Mouse (Mus musculus): ENCODE measurements around the gene Elavl3. TPM values are rescaled to one million over a fixed set of nuclear protein-coding genes. Genes with fewer than 3 reads are reported as not detected.
"Not testable (repeated sequence)": the region's sequence is repeated elsewhere in the genome, so short reads cannot be mapped to it uniquely, and the experiment has no call there.

Gene Elavl3
- polyA plus RNA-seq, 1 experiment from 2014 or later = 0.14 TPM

DNA sequence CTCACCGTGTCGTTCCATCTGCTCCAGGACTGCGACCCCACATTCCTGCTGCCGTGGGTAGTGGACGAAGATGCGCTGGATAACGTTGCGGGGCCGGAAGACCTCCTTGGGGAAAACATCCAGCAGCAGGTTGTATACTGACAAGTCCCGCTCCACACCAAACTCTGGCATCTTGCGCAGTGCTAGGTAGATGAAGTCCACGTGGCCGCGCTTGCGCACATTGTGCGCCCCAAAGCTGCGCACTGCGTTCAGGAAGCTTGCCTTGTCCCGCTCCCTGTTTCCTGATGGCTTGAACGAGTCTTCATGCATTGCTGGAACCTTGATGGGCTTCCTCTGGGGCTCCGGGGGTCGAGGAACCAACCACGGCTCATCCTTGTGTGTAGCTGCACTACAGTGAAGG, 24.4 kb upstream of the Elavl3 start:
- Histone ChIP-seq H3K4me1 (replicated peaks) (peaks cover 5% of the 10 kb centered on the region; the same call in 1 of the 2 replicates), H3K27me3 (no peaks in the 10 kb centered on the region), H3K9ac (no peak overlapping the region), H3K4me3 (no peak overlapping the region), H3K9me3 (replicated peaks) (no peaks in the 10 kb centered on the region), H3K36me3 (peaks cover 20% of the 10 kb centered on the region; the same call in 1 of the 2 replicates), H3K27ac (no peak overlapping the region), H3K4me2 (no peak overlapping the region)
- 92% methylated on average over 23 of the region's 23 CpGs for WGBS
- no peak for ATAC-seq (replicated peaks; ENCODE audit: insufficient number of reproducible peaks, insufficient read depth, low FRiP score, low read depth)

DNA sequence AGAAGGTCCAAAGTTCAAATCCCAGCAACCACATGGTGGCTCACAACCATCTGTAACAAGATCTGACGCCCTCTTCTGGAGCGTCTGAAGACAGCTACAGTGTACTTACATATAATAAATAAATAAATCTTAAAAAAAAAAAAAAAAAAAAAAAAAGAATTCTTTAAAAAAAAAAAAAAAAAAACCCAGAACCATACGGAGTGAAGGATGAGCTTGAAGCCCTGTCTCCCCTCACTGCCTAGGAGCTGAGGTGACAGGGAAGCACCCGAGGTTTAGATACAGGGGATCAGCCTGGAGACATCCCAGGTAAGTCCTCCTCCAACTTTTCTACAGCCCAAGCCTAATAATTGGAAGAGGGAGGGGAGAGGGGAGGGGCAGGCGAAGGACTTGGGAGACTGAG, 24.0 kb upstream of the Elavl3 start:
- not testable (repeated sequence) for H3K4me2 ChIP-seq; H3K9ac ChIP-seq; H3K9me3 ChIP-seq (replicated peaks); H3K4me3 ChIP-seq; ATAC-seq (replicated peaks; ENCODE audit: insufficient number of reproducible peaks, insufficient read depth, low FRiP score, low read depth); H3K4me1 ChIP-seq (replicated peaks); H3K27ac ChIP-seq; H3K27me3 ChIP-seq
- WGBS = 86% methylated on average over 5 of the region's 5 CpGs
- H3K36me3 ChIP-seq = peaks cover 20% of the 10 kb centered on the region; the same call in 1 of the 2 replicates

DNA sequence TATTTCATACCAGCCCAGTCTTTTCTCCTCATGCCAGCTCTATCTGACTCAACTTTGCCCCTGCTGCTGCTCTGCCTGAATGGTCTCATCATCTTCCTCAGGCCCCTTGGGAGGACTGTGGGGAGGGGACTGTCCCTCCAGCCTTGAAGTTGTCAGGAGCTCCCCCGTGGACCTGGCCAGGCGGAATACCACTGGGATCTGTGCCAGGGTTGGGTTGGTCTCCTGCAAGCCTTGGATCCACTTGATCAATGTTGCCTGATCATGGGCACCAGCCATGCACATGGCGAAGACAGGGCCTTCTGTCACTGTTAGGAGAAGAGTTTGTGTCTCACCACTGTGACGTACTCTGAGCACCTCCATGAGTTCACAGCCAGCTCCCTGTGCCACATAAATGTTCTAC, 20.5 kb upstream of the Elavl3 start:
- Histone ChIP-seq H3K9me3 (replicated peaks) (no peaks in the 10 kb centered on the region), H3K27me3 (no peaks in the 10 kb centered on the region), H3K9ac (no peak overlapping the region), H3K4me2 (no peak overlapping the region), H3K36me3 (peaks cover 29% of the 10 kb centered on the region; the same call in 1 of the 2 replicates), H3K4me3 (no peak overlapping the region), H3K27ac (no peak overlapping the region), H3K4me1 (replicated peaks) (peaks cover 17% of the 10 kb centered on the region)
- WGBS = 93% methylated on average over 4 of the region's 4 CpGs
- no peak for ATAC-seq (replicated peaks; ENCODE audit: insufficient number of reproducible peaks, insufficient read depth, low FRiP score, low read depth)

DNA sequence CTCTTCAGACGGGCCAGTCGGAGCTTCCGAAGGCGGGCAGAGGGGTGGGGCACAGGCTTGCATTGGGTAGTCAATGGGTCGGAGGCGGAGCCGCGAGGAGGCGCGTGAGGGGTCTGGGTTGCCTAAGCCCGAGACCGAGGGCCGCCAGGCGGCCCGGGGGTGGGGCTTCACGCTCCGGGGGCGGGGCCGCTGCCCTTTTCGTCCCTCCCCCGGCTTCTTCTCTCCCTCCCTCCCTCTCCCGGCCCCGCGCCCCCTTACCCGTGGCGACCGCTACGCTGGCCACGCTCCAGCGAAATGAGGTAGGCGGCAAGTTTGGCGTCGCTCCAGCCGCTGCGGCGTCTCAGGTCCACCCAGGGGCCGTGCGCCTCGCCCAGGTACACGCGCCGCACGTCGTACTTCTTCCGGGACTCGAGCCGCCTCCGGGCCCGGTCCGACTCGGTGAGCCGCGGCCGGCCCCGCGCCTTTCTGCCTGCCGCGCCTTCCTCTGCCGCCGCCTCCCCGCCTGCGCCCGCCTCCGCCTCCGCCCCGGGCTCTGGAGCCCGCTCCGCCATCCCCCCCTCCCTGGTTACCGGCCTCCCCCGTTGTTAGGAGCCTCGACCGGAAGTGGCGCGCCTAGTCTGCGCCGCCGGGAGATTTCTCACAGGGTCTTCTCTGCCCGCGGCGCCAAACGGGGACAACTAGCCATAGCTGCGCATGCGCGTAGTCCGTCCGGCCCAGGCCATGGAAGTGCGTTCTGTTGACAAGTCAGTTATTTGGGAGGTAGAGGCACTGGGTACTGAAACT, 19.2 kb upstream of the Elavl3 start, which contains the start of the genes Gm49318 and Zfp653:
Gm49318 (minus strand) TSS at position 469 of the 783 bp plus-strand sequence.
Zfp653 (minus strand) TSS at position 586 of the 783 bp plus-strand sequence.
- WGBS = under 1% methylated on average over 84 of the region's 87 CpGs
- peak within 1 kb of the TSS; percentile 90 for H3K4me3 ChIP-seq
- H3K9me3 ChIP-seq (replicated peaks) = no peaks in the 10 kb centered on the region
- ATAC-seq (replicated peaks; ENCODE audit: insufficient number of reproducible peaks, insufficient read depth, low FRiP score, low read depth) = peak; percentile 96
- H3K27me3 ChIP-seq = no peaks in the 10 kb centered on the region
- H3K4me2 ChIP-seq = peak within 1 kb of the TSS; percentile 70
- H3K36me3 ChIP-seq = peaks cover 21% of the 10 kb centered on the region; the same call in 1 of the 2 replicates
- H3K9ac ChIP-seq = peak within 1 kb of the TSS; percentile 91
- peak within 1 kb of the TSS; percentile 100 for H3K27ac ChIP-seq
- H3K4me1 ChIP-seq (replicated peaks) = peaks cover 17% of the 10 kb centered on the region

DNA sequence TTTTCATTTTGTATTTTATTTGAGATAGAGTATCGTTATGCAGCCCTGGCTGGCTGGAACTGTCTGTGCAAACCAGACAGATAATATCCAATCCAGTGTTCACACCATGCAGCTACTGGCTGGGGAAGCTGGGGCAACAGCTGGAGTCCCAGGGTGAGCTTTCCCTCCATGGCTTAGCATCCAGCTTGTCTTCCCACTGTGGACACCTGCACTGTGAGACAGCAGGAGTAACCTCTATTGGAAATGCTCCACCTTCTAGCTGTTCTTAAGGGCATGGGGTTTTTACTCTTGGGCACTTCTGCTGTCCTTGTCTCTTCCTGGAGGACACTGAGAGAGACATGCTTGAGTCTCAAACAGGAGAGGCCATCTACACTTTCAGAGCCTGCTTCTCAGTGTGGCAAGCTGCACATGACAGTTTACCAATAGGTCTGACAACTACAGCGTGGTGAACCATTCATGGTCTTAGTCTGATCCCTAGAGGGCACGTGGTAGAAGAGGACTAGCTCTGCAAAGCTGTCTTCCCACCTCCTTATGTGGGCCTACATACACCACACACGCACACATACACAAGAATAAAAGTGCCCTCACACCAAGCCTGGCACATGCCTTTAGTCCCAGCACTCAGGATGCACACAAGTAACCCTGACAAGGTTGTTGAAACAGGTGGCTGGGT, 18.2 kb upstream of the Elavl3 start:
- H3K9me3 ChIP-seq (replicated peaks) = no peaks in the 10 kb centered on the region
- peak overlapping the region; percentile 91 for H3K9ac ChIP-seq
- ATAC-seq (replicated peaks; ENCODE audit: insufficient number of reproducible peaks, insufficient read depth, low FRiP score, low read depth) = no peak
- H3K4me1 ChIP-seq (replicated peaks) = peaks cover 17% of the 10 kb centered on the region
- H3K27me3 ChIP-seq = no peaks in the 10 kb centered on the region
- WGBS = 66% methylated on average over 4 of the region's 4 CpGs
- H3K27ac ChIP-seq = peak overlapping the region; percentile 100
- H3K4me3 ChIP-seq = peak overlapping the region; percentile 90
- peaks cover 28% of the 10 kb centered on the region for H3K36me3 ChIP-seq
- H3K4me2 ChIP-seq = peak overlapping the region; percentile 70

DNA sequence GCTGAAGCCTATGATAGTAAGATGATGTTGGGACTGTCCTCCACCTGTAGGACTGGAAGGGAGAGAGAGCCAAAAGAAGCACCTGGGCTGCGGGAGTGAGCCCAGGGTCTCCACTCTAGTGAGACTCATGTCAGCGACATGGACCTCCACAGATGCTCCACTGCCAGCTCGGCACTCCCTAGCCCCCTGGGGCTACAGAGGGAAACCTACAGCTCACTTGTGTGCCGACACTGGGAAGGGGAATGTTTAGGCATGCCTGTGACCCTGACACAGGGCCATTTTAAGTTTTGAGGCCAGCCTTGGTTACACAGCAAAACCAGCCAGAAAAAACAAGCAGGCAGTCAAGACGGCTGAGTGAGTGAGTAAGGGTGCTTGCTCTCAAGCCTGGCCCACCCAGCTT, 15.4 kb upstream of the Elavl3 start:
- no peaks in the 10 kb centered on the region for H3K9me3 ChIP-seq (replicated peaks)
- peaks cover 17% of the 10 kb centered on the region for H3K4me1 ChIP-seq (replicated peaks)
- H3K36me3 ChIP-seq = peaks cover 30% of the 10 kb centered on the region
- H3K4me2 ChIP-seq = no peak overlapping the region
- H3K9ac ChIP-seq = no peak overlapping the region
- no peak for ATAC-seq (replicated peaks; ENCODE audit: insufficient number of reproducible peaks, insufficient read depth, low FRiP score, low read depth)
- H3K27ac ChIP-seq = no peak overlapping the region
- H3K27me3 ChIP-seq = no peaks in the 10 kb centered on the region
- WGBS = 78% methylated on average over 5 of the region's 5 CpGs
- no peak overlapping the region for H3K4me3 ChIP-seq

DNA sequence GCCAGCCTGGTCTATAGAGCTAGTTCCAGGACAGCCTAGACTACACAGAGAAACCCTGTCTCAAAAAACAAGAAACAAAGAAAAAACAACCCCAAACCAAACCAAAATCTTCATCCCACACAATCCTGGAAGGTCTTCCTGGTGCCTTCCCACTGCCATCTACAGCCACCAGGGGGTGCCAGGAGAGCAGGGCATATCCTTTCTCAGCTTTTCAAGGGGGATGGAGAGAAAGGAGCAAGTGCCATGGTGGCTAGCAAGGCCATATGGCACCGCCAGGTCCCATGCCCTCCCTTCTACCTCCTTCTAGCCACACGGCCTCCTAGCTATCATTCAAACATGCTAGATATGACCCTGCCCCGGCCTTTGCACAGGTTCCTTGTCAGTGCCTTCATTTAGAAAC, 14.6 kb upstream of the Elavl3 start:
- H3K4me1 ChIP-seq (replicated peaks) = peaks cover 14% of the 10 kb centered on the region
- no peak for ATAC-seq (replicated peaks; ENCODE audit: insufficient number of reproducible peaks, insufficient read depth, low FRiP score, low read depth)
- no peak overlapping the region for H3K4me3 ChIP-seq
- peaks cover 33% of the 10 kb centered on the region for H3K36me3 ChIP-seq
- H3K9ac ChIP-seq = no peak overlapping the region
- 75% methylated on average over 3 of the region's 3 CpGs for WGBS
- H3K27me3 ChIP-seq = no peaks in the 10 kb centered on the region
- no peak overlapping the region for H3K27ac ChIP-seq
- no peaks in the 10 kb centered on the region for H3K9me3 ChIP-seq (replicated peaks)
- no peak overlapping the region for H3K4me2 ChIP-seq

DNA sequence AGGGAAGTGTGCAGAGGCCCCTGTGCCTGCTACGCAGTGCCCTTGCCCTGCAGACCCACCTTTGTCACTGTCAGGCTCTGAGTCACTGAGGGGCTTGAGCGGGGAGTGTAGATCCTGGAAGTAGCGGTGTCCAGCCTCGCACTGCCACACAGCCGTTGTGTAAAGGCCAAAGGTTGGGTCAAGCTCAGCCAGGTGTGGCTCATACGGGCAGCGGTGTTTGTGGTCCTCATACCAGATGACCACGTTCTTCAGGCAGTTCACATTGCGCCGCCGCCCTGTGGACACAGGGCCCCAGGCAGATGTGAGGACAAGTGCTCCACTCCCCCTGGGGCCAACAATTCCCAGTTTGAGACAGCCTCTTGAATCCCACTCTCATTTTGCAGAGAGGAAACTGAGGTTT, 13.8 kb upstream of the Elavl3 start:
- Histone ChIP-seq H3K36me3 (peaks cover 36% of the 10 kb centered on the region), H3K9me3 (replicated peaks) (no peaks in the 10 kb centered on the region), H3K9ac (no peak overlapping the region), H3K27me3 (no peaks in the 10 kb centered on the region), H3K4me3 (no peak overlapping the region), H3K4me1 (replicated peaks) (peaks cover 13% of the 10 kb centered on the region), H3K27ac (no peak overlapping the region), H3K4me2 (no peak overlapping the region)
- WGBS = 94% methylated on average over 11 of the region's 11 CpGs
- no peak for ATAC-seq (replicated peaks; ENCODE audit: insufficient number of reproducible peaks, insufficient read depth, low FRiP score, low read depth)

DNA sequence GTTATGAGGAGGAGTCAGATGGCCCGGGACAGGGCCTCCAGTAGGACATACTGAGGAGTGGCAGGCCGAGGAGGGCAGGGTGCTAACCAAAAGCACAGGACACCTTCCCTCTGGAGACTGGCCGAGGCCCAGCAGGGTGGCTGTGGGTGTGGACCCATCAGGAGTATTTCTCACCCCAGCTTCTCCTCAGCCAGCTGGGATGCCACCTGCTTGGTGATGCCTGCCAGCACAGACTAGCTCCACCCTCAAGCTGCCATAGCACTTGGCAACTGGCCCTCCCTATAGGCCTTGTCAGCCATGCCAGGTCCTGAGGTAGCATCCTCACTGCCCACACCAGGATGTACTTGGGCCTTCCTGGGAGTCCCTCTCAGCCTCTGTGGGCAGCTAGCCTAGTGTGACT, 12.5 kb upstream of the Elavl3 start:
- H3K4me2 ChIP-seq = no peak overlapping the region
- no peaks in the 10 kb centered on the region for H3K27me3 ChIP-seq
- H3K4me3 ChIP-seq = no peak overlapping the region
- no peak overlapping the region for H3K9ac ChIP-seq
- no peak overlapping the region for H3K27ac ChIP-seq
- 0 out of 2 replicates have a peak, but pooled peaks cover 1% of the 10 kb centered on the region for H3K4me1 ChIP-seq (replicated peaks)
- no peaks in the 10 kb centered on the region for H3K9me3 ChIP-seq (replicated peaks)
- 88% methylated on average over 3 of the region's 3 CpGs for WGBS
- ATAC-seq (replicated peaks; ENCODE audit: insufficient number of reproducible peaks, insufficient read depth, low FRiP score, low read depth) = 0 out of 2 replicates have a peak, but pooled peaks have one; percentile 14
- H3K36me3 ChIP-seq = peaks cover 39% of the 10 kb centered on the region

DNA sequence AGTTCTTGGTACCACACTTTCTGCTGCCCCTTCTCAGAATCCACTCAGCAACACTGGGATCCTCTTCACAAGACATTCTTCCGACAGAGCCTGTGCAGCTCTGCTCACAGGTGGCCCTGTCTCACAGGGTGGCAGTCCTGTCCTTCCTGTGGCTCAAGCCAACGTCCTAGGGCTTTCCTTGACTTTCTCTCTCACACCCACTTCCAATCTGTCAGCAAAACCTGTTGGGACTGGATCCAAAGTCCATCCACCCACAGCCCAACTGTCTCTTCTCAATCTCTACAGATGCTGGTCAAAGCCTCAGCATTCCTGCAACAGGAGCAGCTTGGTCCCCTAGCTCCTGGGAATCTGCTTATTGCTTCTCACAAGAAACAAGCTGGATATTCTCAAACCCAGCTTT, 9.5 kb upstream of the Elavl3 start:
- Histone ChIP-seq H3K27ac (no peak overlapping the region), H3K4me3 (no peak overlapping the region), H3K4me1 (replicated peaks) (no peaks in the 10 kb centered on the region), H3K36me3 (peaks cover 53% of the 10 kb centered on the region), H3K9me3 (replicated peaks) (no peaks in the 10 kb centered on the region), H3K9ac (no peak overlapping the region), H3K4me2 (no peak overlapping the region), H3K27me3 (peaks cover 2% of the 10 kb centered on the region; the same call in 1 of the 2 replicates)
- WGBS = 62% methylated on average over 2 of the region's 2 CpGs
- no peak for ATAC-seq (replicated peaks; ENCODE audit: insufficient number of reproducible peaks, insufficient read depth, low FRiP score, low read depth)

DNA sequence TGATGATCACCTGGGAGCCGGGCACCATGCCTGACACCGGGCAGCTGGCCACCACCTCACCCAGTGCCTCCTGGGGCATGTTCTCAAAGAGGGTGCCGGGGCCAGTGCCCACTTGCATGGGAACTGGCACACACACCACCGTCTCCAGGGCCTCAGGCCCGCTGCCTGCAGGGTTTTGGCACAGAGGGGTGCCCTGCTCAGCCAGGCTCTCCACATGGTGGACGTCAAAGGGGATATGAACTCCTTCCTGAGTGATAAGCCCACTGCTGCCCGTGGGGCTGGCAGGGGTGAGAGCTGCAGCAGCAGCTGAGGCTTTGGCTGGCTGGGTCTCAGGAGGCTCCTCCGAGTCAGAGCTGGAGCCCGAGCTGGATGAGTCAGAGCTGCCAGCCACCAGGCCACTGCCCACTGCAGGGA, 6.2 kb upstream of the Elavl3 start:
- Histone ChIP-seq H3K4me3 (no peak overlapping the region), H3K27me3 (peaks cover 34% of the 10 kb centered on the region), H3K36me3 (peaks cover 32% of the 10 kb centered on the region; the same call in 1 of the 2 replicates), H3K4me2 (no peak overlapping the region), H3K9ac (no peak overlapping the region), H3K9me3 (replicated peaks) (no peaks in the 10 kb centered on the region), H3K4me1 (replicated peaks) (peaks cover 7% of the 10 kb centered on the region), H3K27ac (no peak overlapping the region)
- 84% methylated on average over 9 of the region's 9 CpGs for WGBS
- no peak for ATAC-seq (replicated peaks; ENCODE audit: insufficient number of reproducible peaks, insufficient read depth, low FRiP score, low read depth)
